Mouse (Mus musculus) CH12F3 (cell line): ENCODE measurements around the gene Spats1.
"Not testable (repeated sequence)": the region's sequence is repeated elsewhere in the genome, so short reads cannot be mapped to it uniquely, and the experiment has no call there.

Source experiments
- in situ Hi-C: fragments of 300-500 bp; cut with MboI; formaldehyde crosslinking; loops from 2 replicates; pipeline ENCODE4 v1.14.3; 2020; ENCODE audit warnings: low sequenced_read_pairs

Gene Spats1

DNA sequence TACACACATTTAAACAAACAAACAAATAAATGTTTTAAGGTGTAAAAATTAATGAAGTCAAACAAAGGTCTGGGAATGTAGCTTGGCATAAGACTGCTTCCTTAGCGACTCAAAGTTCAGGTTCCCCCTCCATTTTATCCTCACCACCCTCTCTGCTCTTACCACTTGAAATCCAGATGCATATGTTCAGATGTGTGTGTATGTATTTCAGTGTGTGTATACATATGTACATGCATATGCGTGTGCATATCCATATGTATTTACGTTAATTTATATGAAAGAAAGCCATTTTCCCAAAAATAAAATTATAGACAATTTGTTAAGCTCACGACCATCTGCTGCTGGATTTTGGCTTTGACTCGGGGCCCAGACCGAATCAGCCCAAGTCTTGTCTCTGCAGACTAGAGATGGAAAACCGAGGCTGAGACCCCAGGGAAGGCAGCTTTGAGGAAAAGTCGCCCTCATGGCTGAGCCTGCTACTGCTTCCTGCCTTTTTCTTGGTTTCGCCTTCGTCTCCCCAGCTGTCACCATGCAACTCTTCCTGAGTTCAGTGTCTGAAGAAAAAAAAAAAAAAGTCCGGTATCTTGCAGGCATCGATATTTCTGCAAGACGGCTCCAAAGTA is 15.4 kb upstream of the Spats1 start:
- in situ Hi-C loops = no loop called here

DNA sequence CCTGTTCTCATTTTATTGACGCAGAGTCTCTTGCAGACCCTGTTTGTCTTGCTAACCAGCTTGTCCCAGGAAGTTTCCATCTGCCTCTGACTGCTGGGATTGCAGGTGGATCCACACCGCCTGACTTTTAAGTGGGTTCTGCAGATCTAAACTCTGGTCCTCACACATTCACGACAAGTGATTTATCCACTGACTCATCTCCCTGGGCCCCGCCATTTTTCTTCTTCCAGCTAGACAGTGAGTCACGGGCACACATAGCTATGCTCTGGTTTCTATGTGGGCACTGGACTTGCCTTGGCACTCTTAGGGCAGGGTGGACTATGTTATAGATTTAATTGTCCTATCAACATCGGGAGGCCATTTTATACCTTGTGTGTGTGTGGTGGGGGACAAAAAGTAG is 14.5 kb upstream of the Spats1 start:
- in situ Hi-C loops = no loop called here

DNA sequence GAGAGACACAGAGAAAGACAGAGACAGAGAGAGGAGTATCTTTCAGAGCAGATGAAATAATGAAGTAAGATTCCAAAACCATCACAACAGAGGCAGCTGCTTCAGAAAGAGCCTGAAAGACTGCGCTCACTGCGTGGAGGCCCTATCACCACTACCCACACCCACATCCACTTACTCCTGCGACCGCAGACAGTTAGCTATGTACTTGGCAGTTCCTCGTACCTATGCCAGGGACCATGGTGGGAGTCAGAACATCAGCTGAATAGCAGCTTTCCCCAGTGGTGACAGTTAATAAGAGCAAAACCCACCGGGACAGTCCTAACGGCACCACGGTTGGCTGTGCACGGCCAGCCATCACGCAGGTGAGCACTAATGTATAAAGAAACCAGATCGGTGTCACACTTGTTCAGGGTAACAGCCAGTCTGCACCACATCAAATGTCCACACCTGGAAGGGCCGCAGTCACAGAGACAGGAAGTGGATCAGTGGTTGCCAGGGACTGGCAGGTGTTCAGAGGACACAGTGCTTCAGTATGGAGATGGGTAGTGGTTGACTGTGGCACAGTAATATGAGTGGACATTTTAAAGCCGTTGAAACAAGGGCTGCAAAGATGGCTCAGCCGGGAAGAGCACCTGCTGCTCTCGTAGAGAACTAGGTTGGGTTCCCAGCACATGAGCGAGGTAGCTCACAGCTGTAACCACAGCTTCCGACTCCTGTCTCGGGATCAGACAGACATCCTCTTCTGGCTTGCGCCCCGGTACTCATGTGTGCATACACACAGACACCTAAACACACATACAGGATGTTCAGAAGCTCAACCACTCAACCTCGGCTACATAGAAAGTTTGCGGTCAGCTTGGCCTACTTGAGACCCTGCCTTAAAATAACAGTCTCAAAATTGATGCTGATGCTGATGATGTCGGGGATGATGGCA is 13.4 kb upstream of the Spats1 start:
- in situ Hi-C loops = no loop called here

DNA sequence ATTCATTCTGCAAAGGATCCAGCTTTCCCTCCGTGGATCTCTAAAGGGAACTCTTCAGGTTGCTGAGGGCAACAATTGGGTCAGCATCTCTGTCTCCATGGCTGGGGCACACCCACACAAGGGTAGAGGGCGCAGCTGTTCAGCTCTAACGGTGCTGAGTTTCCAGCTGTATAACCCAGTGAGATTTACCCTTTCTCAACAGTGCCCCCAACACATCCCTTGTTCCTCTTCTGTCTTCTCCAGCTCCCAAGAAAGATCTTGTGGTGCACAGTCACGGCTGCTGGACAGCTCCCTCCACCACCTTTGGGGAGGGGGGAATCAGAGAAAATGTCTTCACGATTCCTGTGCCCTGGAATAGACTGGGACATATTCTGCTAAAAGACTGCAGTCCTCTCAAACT is 12.0 kb upstream of the Spats1 start:
- in situ Hi-C loops = no loop called here

DNA sequence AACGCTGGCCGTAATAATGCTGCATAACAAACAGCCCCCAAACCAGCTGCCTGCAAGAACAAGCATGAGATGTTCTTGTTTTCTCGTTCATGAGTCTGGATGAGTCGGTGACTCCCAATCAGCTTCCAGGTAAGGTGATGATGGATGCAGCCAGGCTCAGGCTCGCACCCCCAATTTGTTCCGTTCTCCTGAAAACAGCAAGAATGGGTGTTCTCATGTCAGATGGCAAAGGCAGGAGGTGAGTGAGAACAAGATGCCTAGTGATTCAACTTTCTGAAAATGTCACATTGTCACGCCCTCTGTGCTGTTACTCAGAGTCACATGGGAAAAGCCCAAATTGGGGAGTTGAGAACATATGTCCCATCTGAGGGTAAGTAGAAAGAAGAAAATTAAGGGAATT is 10.4 kb upstream of the Spats1 start:
- in situ Hi-C loops = no loop called here

DNA sequence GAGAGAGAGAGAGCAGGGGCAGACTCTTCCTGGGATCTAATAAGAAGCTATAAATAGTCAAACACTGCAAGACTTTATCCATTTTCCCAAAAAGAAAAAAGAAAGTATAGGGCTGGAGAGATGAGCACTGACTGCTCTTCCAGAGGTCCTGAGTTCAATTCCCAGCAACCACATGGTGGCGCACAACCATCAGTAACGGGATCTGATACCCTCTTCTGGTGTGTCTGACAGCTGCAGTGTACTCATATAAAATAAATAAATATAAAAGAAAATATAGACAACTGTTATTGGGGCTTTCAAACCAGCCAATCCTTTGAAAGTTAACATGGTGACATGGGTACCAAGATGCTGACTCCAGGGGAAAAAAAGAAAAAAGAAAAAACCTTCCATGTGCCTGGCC is 5.2 kb upstream of the Spats1 start:
- in situ Hi-C loops = no loop called here

DNA sequence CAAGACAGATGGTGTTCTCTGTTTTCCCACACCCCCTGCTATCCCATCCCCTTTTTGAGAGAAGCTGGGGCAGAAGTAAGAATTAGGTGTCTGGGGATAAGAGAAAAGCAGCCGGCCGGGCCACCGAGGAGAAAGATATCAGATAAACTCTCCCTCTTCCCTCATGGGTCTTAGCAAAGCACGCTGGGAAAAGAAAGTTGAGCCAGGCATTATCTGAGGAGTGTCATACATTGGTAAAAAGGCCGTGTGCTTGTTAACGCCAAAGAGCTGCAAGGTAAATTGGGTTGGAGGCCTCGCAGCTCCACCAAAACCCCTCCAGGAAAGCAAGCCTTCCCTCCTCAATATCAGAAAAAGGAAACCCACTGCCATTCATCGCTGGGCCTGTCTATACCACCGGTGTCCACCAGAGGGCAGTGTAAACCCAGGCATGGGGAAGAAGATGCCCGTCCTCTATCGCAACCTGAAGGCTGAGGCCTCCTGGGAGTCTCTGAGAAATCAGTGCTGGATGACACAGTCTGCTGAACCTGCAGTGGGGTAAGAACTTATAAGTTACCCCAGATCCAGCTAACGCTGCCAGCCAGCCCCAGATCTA is 3.1 kb upstream of the Spats1 start:
- in situ Hi-C loops = no loop called here

DNA sequence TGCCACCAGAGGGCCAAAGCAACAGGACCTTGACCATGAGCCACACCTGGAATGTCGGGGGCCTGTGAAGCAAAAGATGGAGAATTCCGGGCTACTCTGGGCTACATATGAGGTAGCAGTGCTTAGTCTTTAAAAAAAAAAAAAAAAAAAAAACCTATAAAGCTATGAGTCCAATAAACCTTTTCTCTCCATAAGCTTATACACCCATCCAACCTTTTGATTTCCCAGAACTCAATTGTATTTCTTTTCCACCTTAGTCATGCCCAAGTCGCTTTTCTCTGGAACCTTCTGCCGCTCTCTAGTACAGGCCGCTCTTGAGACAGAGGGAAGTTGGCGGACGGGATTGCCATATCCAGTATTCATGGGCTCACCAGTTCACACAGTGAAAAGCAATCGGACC is 1.1 kb downstream of the Spats1 start:
- in situ Hi-C loops = no loop called here

DNA sequence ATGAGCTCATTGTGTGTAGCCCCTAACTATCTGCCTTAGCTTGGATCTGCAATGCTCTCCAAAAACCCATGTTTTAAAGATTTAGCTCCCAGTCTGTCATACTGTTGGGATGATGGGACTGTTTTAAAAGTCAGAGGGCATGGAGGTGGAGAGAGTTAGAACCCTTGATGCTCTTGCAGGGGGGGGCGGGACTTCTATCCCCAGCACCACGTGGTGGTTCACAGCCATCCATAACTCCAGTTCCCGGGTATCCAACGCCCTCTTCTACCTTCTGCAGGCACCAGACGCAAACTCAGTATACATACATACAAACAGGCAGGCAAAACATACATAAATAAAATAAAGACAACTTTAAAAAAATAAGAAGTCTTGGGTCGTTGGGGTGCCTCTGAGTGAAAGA is 1.5 kb downstream of the Spats1 start:
- in situ Hi-C loops = no loop called here

DNA sequence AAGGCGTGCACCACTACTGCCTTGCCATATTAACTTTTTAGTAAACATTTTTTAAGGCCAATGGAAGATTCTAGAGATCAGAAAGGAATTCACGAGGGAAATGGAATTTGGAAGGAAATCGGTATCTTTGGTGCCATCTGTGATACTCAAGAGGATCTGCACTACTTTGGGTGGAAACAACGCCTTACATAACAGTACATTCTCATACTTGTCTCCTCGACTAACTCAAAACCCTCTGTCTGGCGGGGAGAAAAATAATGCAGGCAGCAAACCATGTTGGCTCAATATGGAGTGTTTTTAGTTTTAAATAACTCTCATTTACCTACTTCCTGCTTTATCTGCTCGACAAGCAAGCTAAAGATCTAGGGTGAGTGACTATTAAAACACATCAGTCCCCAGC is 4.5 kb downstream of the Spats1 start:
- in situ Hi-C loops = no loop called here

DNA sequence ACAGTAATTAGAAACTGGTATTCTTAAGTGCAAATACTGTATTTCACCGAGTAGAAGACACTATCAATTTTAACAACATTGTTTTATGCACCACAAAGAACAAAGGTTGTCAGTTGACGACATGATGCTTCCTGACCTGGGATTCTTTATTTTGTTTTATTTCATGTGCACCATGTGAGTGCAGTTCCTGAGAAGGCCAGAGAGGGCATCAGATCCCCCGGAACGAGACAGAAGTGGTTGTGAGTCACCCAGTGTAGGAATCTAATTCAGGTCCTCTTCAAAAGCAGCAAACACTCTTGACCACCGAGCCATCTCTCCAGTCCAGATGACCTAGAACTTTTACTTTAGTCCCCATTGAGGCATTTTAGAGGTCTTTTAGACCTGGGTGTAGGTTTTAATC is 6.9 kb downstream of the Spats1 start:
- in situ Hi-C loops = no loop called here

DNA sequence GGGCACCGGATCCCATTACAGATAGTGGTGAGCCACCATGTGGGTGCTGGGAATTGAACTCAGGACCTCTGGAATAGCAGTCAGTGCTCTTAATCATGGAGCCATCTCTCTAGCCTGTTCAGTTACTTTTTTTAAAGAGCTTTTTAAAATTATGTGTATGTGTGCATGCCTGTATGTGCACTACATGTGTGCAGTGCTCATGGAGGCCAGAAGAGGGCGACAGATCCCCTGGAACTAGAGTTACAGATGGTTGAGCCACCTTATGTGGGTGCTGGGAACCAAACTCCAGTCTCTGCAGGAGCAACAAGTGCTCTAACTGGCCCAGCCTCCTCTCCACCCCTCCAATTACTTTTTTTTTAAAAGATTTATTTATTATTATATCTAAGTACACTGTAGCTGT is 8.5 kb downstream of the Spats1 start:
- in situ Hi-C loops = no loop called here

DNA sequence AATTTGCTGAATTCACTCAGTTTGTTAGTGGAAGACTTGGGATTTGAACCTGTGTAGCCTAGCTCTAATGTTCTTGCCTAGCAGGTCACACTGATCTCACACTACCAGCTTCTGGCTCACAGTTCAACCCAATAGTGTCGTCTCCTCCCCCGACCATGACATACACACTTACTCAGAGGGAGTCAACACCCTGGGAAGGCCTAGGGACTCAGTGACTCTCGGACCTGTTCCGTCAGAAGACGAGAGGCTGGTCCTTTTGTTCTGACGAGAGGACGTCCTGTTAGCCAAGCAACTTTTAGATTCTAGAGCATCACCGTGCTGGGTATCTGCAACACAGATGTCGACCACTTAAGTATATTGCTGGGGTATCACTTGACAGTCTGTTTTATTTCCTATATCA is 11.0 kb downstream of the Spats1 start:
- in situ Hi-C loops = no loop called here

DNA sequence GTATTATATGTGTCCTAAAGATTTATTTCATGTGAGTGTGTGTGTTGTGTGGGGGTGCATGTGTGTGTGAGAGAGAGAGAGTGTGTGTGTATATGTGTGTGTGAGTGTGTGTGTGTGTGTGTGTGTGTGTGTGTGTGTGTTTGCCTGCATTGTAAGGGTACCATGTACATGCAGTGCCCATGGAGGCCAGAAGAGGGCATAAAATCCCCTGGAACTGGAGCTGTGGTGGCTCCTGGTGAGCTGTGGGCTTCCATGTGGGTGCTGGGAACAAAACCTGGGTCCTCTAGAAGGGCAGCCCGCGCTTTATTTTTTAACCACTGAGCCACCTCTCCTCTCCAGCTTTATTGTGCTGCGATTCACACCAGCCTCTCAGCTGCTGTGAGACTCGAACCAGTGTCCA is 12.7 kb downstream of the Spats1 start:
- in situ Hi-C loops = no loop called here

DNA sequence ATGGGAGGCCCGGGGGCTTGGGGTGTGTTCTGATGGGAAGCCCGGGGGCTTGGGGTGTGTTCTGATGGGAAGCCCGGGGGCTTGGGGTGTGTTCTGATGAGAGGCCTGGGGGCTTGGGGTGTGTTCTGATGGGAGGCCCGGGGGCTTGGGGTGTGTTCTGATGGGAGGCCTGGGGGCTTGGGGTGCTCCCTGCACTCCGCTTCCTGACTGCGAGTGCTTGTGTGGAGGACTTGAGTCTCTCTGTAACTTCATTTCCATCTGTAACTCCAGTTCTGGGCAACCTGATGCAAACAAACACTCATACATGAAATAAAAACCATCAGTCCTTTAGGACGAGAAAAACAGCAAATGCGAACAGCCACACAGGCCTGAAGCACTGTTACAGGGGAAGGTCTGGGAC is 16.2 kb downstream of the Spats1 start:
- in situ Hi-C loops = no loop called here

DNA sequence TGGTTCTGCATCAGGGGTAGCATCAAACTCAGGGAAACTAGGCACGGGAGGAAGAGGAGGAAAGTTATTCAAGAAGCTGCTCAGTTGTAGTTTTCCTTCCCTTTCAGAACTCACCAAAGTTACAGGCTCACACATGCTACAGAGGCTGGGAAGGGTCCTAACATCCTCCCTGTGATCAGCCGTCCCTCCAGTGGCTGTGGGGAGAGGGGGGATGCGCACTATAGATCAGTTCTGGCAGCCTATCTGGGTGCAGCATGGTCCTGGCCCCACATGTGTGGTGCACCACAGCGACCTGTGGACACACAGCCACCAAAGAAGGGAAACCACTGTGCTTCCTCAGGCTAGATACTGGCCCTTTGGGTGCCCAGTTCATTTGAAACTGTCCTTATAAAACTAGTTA is 16.7 kb downstream of the Spats1 start:
- in situ Hi-C loops = no loop called here

DNA sequence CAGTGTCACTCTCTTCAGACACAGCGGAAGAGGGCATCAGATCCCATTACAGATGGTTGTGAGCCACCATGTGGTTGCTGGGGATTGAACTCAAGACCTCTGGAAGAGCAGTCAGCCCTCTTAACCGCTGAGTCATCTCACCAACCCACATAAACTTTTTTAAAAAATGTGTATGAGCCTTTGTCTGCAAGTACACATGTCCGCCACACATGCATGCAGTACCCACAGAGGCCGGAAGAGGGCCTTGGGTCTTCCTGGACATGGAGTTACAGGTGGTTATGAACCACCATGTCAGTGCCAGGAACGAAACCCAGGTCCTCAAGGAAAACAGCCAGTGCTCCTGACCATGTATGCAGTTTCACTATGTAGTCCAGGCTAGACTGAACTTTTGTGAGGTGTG is 17.7 kb downstream of the Spats1 start:
- in situ Hi-C loops = no loop called here

DNA sequence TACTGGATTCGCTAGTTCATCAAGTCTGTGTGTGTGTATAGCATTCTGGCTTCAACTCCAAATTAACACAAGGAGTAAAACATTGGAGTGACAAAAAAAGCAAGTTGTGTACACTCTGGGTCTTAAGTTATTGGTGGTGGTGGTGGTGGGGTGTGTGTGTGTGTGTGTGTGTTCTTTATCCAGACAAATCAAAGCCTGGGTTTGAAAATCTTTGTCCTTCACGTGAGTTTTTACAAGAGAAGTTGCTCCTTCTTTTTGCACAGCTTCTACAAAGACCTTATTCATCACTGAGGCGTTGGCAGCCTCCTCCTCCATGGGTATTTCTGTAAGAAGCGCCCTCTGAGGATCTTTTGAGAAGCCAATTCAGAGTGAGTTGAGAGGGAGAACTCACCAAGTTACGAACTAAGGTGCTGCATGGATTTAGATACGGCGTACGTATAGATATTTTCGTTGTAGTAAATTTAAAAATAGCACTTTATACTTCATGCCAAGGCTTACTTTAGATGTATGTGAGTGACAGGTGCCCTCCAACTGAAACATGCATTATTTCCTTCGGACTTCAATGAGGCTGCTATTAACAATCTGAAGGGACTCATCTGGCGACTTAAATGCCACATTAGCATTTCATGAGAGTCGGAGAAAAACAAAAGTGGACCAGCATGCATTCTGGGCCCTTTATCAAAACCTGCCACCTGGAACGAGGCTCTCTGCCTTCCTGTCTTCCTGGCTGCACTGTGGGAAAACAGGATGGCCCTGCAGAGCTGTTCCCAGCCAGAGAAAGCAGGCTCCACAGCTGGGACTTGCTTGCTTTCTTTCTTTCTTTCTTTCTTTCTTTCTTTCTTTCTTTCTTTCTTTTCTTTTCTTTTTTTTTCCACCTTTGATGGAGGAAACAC is 18.7 kb downstream of the Spats1 start:
- in situ Hi-C loops = no loop called here

DNA sequence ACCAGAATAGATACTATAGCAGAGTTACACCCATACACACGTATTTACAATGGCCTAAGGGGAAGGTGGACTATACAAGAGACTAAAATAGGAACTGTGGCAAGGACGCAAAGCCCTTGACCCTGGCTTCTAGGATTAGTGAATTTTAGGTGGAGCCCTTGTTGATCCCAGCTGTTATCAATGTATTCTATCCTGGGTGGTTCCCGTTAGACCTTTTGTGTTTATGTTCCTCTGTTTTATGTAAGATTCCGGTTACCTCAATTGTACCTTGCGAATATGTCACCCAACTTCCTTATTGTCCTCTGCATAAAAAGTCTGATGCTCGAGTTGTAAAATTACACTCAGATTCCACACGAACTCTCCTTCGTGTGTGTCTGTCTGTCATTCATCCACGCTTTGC is 19.4 kb downstream of the Spats1 start:
- in situ Hi-C loops = not testable (repeated sequence)

DNA sequence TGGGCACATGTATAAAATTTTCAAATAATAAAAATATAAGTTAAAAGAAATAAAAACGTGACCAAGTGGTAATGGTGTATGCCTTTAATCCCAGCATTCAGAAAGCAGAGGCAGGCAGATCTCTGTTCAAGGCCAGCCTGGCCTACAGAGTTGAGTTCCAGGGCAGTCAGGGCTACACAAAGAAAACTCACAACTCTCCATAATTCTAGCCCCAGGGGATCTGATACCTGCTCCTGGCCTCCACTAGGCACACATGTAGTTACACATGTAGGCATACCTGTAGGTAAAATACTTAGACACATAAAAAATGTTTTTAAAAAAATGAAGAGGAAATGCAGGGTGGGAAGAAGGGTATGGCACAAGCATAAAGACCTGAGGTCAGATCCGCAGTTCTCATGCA is 20.4 kb downstream of the Spats1 start:
- in situ Hi-C loops = no loop called here

DNA sequence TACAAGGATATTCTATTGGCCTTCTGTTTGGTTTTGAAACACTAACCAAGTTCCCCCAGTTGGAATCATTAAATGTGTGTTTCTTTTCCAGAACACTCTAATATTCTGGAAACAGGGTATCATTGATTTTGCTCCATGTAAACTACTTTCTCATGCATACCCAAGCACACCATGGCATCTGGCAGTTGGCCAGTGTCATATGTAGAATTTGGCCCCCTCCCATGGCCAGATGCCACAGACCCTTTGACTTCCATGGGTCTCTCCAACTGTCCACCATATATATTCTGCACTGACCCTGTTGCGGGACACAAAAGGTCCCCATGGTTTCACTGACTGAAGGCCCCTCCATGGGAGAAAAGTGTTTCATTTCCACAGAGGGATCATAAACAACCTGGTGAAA is 22.9 kb downstream of the Spats1 start:
- in situ Hi-C loops = no loop called here
